Mouse (Mus musculus): ENCODE measurements around the gene 1810009A15Rik.
"Not testable (repeated sequence)": the region's sequence is repeated elsewhere in the genome, so short reads cannot be mapped to it uniquely, and the experiment has no call there.

1810009A15Rik gene

GRCm38 (mm10) chr19:8875031-8875430, 13.6 kb upstream of the 1810009A15Rik start:
- DNase-seq (ENCODE audit: low read depth in 2 of 2, low spot score in 2 of 2) = no peak

DNA sequence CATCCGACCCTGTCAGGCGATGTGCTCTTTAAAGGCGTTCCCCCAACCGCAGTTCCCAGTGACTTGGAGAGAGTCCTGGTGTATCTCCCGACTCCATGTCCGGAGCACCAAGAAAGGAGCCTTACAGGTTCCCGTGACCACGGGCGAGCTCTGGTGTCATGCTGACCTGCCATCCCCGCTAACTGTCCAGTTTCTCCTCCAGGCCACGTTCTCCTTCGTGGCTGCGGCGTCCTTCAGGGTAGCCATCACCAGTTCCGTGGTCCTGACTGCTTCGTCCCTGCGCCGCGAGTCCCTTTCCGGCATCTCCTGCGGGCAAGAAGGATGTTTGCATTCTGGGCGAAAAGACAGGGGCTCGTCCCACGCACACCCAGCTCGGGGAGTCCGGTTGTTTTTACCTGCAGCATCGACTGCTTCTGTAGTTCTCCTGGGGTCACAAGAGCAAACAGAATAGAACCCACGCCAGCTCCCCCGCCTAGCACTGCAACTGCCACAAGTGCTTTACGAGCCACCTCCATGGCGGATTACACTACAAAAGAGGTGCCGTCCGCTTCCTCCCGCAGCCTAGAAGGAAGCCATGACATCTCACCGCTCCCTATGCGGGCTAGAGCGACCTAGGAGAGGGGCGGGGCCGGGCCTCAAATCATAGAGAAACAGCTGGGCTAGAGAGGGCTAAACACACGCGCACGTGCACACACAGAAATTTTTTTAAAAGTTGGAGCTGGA, 8.2 kb upstream of the 1810009A15Rik start, which contains the start of gene Uqcc3:
Gene Uqcc3, minus strand, starts transcription at position 613 of the 723 bp plus-strand sequence.
- peak; percentile 83 to 90 for DNase-seq (ENCODE audit: low read depth in 2 of 2, low spot score in 2 of 2)

DNA sequence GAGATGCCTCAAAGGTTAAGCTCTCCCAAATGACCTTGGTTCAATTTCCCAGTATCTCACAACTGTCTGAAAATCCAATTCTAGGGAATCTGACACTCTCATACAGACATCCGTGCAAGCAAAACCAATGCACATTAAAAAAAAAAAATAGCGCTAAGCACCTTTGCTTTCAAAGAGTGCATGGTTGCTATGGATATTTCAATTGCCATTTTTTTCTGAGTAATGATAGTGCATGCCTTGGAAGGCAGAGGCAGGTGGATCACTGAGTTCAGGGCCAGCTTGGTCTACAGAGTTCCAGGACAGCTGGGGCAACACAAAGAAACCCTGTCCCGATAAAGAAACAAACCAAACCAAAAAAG, 7.6 kb upstream of the 1810009A15Rik start:
- DNase-seq (ENCODE audit: low read depth in 2 of 2, low spot score in 2 of 2) = no peak

DNA sequence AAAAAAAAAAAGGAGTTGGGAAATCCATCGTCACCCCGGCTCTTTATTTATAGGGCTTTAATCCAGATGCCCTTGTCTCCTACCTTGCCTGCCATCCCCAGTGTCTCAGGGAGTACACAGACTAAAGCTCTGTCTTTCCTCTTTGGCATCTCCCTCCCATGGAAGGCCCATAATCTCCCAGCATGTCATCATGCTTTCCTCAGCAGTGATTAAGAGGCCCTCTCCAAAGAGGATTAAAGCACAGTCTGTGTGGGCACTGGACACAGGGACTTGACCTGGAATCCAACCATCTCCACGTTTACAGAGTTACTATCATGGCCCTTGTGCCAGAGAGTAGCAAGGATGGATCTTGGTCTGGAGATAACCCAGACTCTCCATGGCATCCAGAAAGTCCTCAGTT, 5.0 kb upstream of the 1810009A15Rik start, which contains the start of the genes Lbhd1 and Gm49403:
Gene Lbhd1, plus strand, starts transcription at position 117 of the 400 bp plus-strand sequence.
Gene Gm49403, plus strand, starts transcription at position 315 of the 400 bp plus-strand sequence.
- DNase-seq (ENCODE audit: low read depth in 2 of 2, low spot score in 2 of 2) = no peak

GRCm38 (mm10) chr19:8886916-8887584, 1.6 kb upstream of the 1810009A15Rik start:
- no peak for DNase-seq (ENCODE audit: low read depth in 2 of 2, low spot score in 2 of 2)

- DNase-seq (ENCODE audit: low read depth in 2 of 2, low spot score in 2 of 2) = no peak
Observed at GRCm38 (mm10) chr19:8887585-8888463, 829 bp upstream of the 1810009A15Rik start.

- peak; percentile 76 to 85 for DNase-seq (ENCODE audit: low read depth in 2 of 2, low spot score in 2 of 2)
Observed at GRCm38 (mm10) chr19:8892829-8893766, 4.4 kb downstream of the 1810009A15Rik start, which contains the start of gene Ints5. Gene Ints5 (plus strand): TSS chr19:8893005.

- no peak for DNase-seq (ENCODE audit: low read depth in 2 of 2, low spot score in 2 of 2)
Observed at GRCm38 (mm10) chr19:8895397-8895960, 6.8 kb downstream of the 1810009A15Rik start.

DNA sequence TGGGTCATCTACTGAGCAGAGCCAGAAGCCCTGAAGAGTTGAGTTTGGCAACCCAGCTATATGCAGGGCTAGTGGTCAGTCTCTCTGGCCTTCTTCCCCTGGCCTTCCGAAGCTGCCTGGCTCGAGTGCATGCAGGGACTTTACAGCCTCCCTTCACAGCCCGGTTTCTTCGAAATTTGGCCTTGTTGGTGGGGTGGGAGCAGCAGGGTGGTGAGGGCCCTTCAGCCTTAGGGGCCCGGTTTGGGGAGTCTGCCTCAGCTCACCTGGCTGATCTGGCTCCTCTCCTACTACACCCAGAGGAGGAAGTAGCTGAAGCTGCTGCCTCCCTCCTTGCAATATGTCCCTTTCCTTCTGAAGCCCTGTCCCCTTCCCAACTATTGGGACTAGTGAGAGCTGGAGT, 7.6 kb downstream of the 1810009A15Rik start:
- not testable (repeated sequence) for DNase-seq (ENCODE audit: low read depth in 2 of 2, low spot score in 2 of 2)

DNA sequence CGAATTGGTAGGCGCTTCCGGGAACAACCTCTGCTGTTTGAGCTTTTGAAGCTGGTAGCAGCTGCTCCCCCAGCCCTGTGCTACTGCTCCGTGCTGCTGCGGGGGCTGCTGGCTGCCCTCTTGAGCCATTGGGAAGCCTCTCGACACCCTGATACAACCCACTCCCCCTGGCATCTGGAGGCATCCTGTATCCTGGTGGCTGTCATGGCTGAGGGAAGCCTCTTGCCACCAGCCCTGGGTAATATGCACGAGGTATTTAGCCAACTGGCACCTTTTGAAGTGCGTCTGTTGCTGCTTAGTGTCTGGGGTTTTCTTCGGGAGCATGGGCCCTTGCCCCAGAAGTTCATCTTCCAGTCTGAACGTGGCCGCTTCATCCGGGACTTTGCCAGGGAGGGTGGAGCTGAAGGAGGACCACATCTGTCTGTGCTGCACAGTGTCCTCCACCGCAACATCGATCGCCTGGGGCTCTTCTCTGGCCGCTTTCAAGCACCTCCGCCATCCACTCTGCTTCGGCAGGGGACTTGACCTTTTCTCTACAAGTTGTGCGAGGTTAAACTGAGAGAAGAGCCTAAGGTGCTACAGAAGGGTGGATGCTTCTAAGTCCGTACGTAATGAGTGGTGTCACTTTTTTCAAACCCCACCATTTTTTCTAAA, 8.7 kb downstream of the 1810009A15Rik start:
- DNase-seq (ENCODE audit: low read depth in 2 of 2, low spot score in 2 of 2) = not testable (repeated sequence)

GRCm38 (mm10) chr19:8897865-8898495, 9.3 kb downstream of the 1810009A15Rik start, which contains the start of gene Ganab:
Gene Ganab (plus strand): TSS chr19:8898071.
- peak; percentile 90 to 92 for DNase-seq (ENCODE audit: low read depth in 2 of 2, low spot score in 2 of 2)

DNA sequence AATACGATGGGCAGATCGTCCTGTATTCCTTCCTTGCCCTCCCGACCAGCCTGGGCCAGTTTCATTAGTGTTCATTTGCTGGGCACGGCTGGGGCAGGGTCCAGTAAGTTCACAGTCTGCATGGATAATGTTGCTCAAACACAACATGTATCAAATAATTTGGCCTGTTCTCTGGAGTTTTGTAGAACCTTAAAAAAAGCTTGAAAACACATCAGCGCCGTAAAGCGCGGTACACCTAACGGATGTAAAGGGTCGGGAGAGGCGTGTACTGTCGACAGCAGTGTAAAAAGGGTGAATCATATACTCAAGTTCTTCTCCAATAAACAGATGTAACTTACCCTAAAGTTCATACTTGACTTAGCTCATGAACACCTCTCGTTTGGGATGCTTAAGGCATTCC, 9.9 kb downstream of the 1810009A15Rik start:
- DNase-seq (ENCODE audit: low read depth in 2 of 2, low spot score in 2 of 2) = peak in 1 of 2 experiments; percentile 18

DNA sequence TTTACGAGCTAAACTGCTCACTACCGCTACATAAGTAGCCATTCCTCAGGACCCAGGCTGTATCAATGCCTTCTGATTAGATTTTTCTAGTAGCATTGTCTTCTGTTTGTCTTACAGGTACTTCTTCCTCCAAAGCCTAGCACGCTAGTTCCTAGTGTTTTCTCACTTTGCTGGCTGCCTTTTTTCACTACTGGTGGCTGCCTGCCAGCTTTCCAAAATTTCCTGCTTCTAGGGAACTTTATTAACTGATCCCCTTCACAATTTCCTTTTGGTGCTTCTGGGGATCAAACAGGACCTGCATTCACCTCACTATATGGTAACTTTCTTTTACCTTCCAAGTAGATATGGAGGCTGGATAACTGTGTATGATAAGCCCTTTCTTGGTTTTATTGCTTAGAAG, 10.4 kb downstream of the 1810009A15Rik start:
- no peak for DNase-seq (ENCODE audit: low read depth in 2 of 2, low spot score in 2 of 2)

DNA sequence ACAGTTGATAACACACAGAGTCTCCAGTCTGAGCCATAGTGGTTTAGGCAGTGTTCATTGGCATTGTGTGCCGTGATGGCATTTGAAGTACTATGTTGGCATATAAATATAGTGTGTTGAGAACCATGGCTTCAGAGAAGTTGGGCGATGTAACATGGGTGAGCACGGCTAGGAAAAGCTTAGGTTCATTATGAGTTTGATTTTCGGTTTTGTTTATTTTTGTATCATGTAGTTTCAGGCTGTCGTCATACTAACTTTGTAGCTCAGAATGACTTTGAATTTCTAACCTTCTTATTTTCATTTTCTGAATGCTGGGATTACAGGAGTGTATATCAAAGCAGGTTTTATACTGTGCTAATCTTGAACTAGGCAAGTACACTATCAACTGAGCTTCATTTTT, 14.8 kb downstream of the 1810009A15Rik start:
- DNase-seq (ENCODE audit: low read depth in 2 of 2, low spot score in 2 of 2) = no peak

DNA sequence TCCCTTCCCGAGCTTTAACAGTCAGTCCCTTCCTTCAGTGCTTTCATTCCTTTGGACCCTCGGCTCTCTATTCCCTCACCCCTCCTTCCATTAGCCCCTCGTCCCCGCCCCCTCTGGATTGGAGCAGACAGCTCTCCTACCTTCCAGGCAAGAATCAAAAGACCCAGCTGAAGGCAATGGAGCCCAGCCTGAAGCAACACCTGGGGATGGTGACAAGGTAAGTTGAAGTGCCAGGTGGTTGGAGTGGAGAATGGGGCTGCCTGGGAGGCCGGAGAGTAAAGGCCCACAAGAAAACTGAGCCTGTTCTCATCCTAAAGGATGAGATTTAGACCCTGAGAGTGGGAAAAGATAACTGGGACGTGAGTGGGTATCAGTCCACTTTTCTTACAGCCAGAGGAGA, 19.9 kb downstream of the 1810009A15Rik start:
- DNase-seq (ENCODE audit: low read depth in 2 of 2, low spot score in 2 of 2) = no peak

GRCm38 (mm10) chr19:8911810-8912209, 23.2 kb downstream of the 1810009A15Rik start:
- DNase-seq (ENCODE audit: low read depth in 2 of 2, low spot score in 2 of 2) = no peak

DNA sequence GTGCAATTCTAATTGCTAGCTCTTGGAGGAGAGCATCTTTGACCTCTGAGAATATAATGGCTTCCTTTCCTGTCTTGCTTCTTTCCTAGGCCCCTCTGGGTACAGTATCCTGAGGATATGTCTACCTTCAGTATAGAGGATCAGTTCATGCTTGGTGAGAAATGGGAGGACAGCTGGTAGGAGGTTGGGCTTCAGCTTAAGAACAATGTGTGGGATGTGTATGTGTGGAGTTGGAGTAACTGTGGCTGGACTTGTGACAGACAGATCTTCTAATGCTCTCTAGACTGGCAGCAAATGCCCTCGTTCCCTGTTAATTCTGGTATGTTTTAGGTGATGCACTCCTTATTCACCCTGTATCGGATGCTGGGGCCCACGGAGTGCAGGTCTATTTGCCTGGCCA, 25.6 kb downstream of the 1810009A15Rik start:
- no peak for DNase-seq (ENCODE audit: low read depth in 2 of 2, low spot score in 2 of 2)

- DNase-seq (ENCODE audit: low read depth in 2 of 2, low spot score in 2 of 2) = no peak
Observed at GRCm38 (mm10) chr19:8919000-8919399, 30.3 kb downstream of the 1810009A15Rik start.

DNA sequence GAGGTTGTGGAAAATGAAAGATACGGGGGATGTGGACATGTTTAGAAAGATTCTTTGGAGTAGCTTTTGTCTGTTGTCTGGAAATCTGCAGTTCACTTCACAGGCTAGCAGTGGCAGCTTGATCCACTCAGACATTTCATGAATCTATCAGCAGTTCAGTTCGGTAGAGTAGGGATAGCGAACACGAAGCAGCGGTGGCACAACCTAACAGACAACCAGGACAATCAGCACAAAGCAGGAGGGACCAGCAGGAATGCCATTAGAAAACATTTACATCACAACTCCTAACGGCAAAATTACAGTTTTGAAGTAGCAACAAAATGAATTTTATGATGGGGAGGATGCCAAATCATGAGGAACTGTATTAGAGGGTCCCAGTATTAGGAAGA, 31.0 kb downstream of the 1810009A15Rik start:
- no peak for DNase-seq (ENCODE audit: low read depth in 2 of 2, low spot score in 2 of 2)

Data from CD8-positive naive resting alpha-beta T cell, adult 2 months (primary cell).